8 mouse cellular contexts compared by ENCODE assay signal in the genomic region with DNA sequence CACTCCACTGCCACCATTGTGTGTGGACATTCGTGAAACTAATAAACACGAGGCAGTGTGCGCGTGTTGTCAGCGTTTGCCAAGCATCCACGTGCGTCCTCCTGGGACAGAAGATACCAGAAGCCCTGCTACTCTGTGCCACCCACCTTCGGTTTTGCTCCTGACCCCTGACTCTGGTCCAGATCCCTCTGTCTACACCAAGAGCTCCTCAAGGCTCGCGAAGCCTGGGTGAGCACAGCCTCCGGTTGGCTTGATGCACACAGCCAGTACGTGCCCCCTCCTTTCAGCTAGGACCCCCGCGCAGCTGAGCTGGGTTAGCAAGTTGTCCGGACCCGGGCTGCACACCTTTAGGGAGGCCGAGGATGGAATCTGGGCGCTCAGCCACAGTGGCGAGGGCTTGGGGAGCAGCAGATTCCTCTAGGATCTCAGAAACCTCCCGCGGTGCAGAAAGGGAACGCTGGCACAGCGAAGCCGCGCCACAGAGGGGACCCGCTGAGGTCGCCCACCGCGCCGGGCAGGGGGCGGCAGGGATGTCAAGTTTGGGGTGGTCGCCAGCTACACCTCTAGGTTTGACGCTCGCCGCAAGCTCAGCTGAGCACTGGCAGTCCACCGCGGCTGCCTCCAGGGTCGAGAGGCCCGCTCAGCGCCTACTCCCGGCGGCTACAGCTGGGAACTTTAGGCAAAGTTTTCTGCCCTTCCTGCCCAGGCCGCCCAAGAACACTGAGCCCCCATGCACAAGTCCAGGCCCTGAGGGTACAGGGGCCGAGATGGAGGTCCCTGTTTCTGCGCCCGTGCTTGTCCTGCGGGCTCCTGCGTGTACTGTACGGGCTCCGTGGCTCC. TPM values are rescaled to one million over a fixed set of nuclear protein-coding genes. Genes with fewer than 3 reads are reported as not detected.
A peak's percentile ranks its signal among the peaks of the same experiment; 100 is the strongest.
DNase-seq lines count a peak whose midpoint lies in the region; ATAC-seq and TF ChIP-seq lines count a peak whose summit lies in the region.

No protein-coding gene starts in this region.

- H3K36me3 ChIP-seq in embryonic facial prominence, embryonic 11.5 days (replicated peaks; ENCODE audit: control insufficient read depth, insufficient read depth, low read depth, low read length): no peaks in the 10 kb centered on the region
- no peaks in the 10 kb centered on the region for H3K36me3 ChIP-seq in kidney, adult 2 months (ENCODE audit: control insufficient read depth, insufficient read depth, low read length)
- no peaks in the 10 kb centered on the region for H3K36me3 ChIP-seq in neural tube, embryonic 14.5 days (ENCODE audit: control insufficient read depth, insufficient read depth, low read length)

- peak overlapping the region; percentile 95 for H3K4me2 ChIP-seq in embryonic facial prominence, embryonic 11.5 days (ENCODE audit: low read depth, low read length)
- peak overlapping the region; percentile 95 for H3K4me2 ChIP-seq in neural tube, embryonic 14.5 days (ENCODE audit: low read depth, low read length)

- H3K9ac ChIP-seq in embryonic facial prominence, embryonic 11.5 days (replicated peaks; ENCODE audit: low read length): peak overlapping the region; percentile 76
- H3K9ac ChIP-seq in neural tube, embryonic 14.5 days (replicated peaks; ENCODE audit: low read depth, low read length): peak overlapping the region; percentile 64

- H3K4me3 ChIP-seq in embryonic facial prominence, embryonic 11.5 days (ENCODE audit: low read depth, low read length): peak overlapping the region; percentile 70
- peak overlapping the region; percentile 86 for H3K4me3 ChIP-seq in kidney, adult 2 months (ENCODE audit: insufficient read depth, low read depth, low read length)
- peak overlapping the region; percentile 65 for H3K4me3 ChIP-seq in neural tube, embryonic 14.5 days (ENCODE audit: low read depth, low read length)

- H3K27ac ChIP-seq in embryonic facial prominence, embryonic 11.5 days (replicated peaks; ENCODE audit: low read depth, low read length): no peak overlapping the region
- H3K27ac ChIP-seq in kidney, adult 2 months (ENCODE audit: insufficient read depth, low read depth, low read length): peak overlapping the region; percentile 80
- H3K27ac ChIP-seq in neural tube, embryonic 14.5 days (ENCODE audit: low read depth, low read length): no peak overlapping the region

- TF ChIP-seq CTCF in kidney, adult 2 months (conservative IDR thresholded peaks at IDR 0.05; ENCODE audit: insufficient read depth, insufficient read length, low read depth, low read length): no peak

- peak; percentile 3 for DNase-seq in thymus, postnatal 14 days
- DNase-seq in thymus, adult 18-20 months: no peak
- peak; percentile 36 for DNase-seq in embryonic facial prominence, embryonic 11.5 days (ENCODE audit: low spot score)
- peak; percentile 41 to 59 for DNase-seq in heart, adult 9 months (ENCODE audit: low spot score in 2 of 2)
- DNase-seq in kidney, adult 2 months: peak; percentile 50
- DNase-seq in lung, adult 18-20 months: peak; percentile 44 to 51
- DNase-seq in spleen, adult 12 weeks (ENCODE audit: low spot score): no peak

- WGBS in embryonic facial prominence, embryonic 11.5 days: 3% methylated on average over 50 of the region's 50 CpGs
- 5% methylated on average over 50 of the region's 50 CpGs for WGBS in kidney, adult 2 months
- 2% methylated on average over 50 of the region's 50 CpGs for whole genome bisulfite sequencing in neural tube, embryonic 14.5 days

- no peaks in the 10 kb centered on the region for H3K27me3 ChIP-seq in embryonic facial prominence, embryonic 11.5 days (ENCODE audit: control insufficient read depth, insufficient read depth, low read length)
- no peaks in the 10 kb centered on the region for H3K27me3 ChIP-seq in kidney, adult 2 months (replicated peaks; ENCODE audit: control insufficient read depth, insufficient read depth, low read length)
- peaks cover 2% of the 10 kb centered on the region; the same call in 1 of the 2 replicates for H3K27me3 ChIP-seq in neural tube, embryonic 14.5 days (ENCODE audit: control insufficient read depth, insufficient read depth, low read length)

- H3K4me1 ChIP-seq in embryonic facial prominence, embryonic 11.5 days (ENCODE audit: control insufficient read depth, insufficient read depth, low read length): no peaks in the 10 kb centered on the region
- H3K4me1 ChIP-seq in kidney, adult 2 months (ENCODE audit: control insufficient read depth, insufficient read depth, low read length): no peaks in the 10 kb centered on the region
- no peaks in the 10 kb centered on the region for H3K4me1 ChIP-seq in neural tube, embryonic 14.5 days (ENCODE audit: control insufficient read depth, insufficient read depth, low read length)

- no peak for TF ChIP-seq POLR2A in kidney, adult 2 months (IDR thresholded peaks at IDR 0.05; ENCODE audit: low read depth, low read length)

- ATAC-seq in embryonic facial prominence, embryonic 11.5 days (replicated peaks; ENCODE audit: insufficient number of reproducible peaks, low FRiP score, low TSS enrichment, low read depth): peak; percentile 25; the same call in 1 of the 2 replicates
- peak; percentile 19; the same call in 1 of the 2 replicates for ATAC-seq in neural tube, embryonic 14.5 days (ENCODE audit: low read depth)

- H3K9me3 ChIP-seq in embryonic facial prominence, embryonic 11.5 days (replicated peaks; ENCODE audit: control insufficient read depth, low read length): no peaks in the 10 kb centered on the region
- no peaks in the 10 kb centered on the region for H3K9me3 ChIP-seq in neural tube, embryonic 14.5 days (ENCODE audit: control insufficient read depth, low read length)

RNA-seq across cellular contexts. Expression of a gene that starts 1.1 kb away (rescaled TPM):
- 9.9 and 10.3 TPM in 2 replicates for polyA plus RNA-seq in embryonic facial prominence, embryonic 11.5 days (2014; fragmentation: Nextera tagmentation; extraction: Ambion mirVana)
- polyA plus RNA-seq in kidney, adult 2 months (2012; rRNA removed): 9.0 and 9.6 TPM in 2 replicates
- 26.9 and 27.4 TPM in 2 replicates for polyA plus RNA-seq in neural tube, embryonic 14.5 days (2014; fragmentation: Nextera tagmentation; extraction: Ambion mirVana)

Comparison
In these comparisons a context has a peak if more than half of its experiments do, and no peak if none do; other contexts are left out.
1. DNase-seq: peak in thymus, postnatal 14 days (single experiment), embryonic facial prominence, embryonic 11.5 days (single experiment), heart, adult 9 months (2 of 2), kidney, adult 2 months (single experiment) and lung, adult 18-20 months (2 of 2); none in thymus, adult 18-20 months (0 of 2) and spleen, adult 12 weeks (single experiment).
2. Peak in every context shown above with its lines, with median percentiles within 50 percentile points of each other: H3K4me3 ChIP-seq.